Mouse (Mus musculus) heart, postnatal 0 days (tissue): ENCODE measurements around the gene Gipc1. TPM values are rescaled to one million over a fixed set of nuclear protein-coding genes. Genes with fewer than 3 reads are reported as not detected.

ENCODE experiments used
- ATAC-seq: fragments of 200-750 bp; cut with Nextera tagmentation; 2 replicates; pipeline ENCODE4 v1.8.0; 2017; ENCODE audit warnings: low read depth, moderate number of reproducible peaks, moderate library complexity; ENCODE audit not compliant: insufficient read depth
- DNase-seq: peaks from one replicate; pipeline ENCODE4 v3.0.0-alpha.2; 2016; ENCODE audit warnings: low spot score
- H3K27ac ChIP-seq: fragments of 300-500 bp; sonication (generic); 2 replicates; pipeline ENCODE4 v1.5.1; 2014; ENCODE audit warnings: low read depth, mild to moderate bottlenecking
- H3K27me3 ChIP-seq: fragments of 300-500 bp; sonication (generic); 2 replicates; pipeline ENCODE4 v1.6.1; 2014; ENCODE audit warnings: low read length, mixed read lengths; ENCODE audit not compliant: control insufficient read depth, insufficient read depth
- H3K36me3 ChIP-seq: fragments of 300-500 bp; sonication (generic); replicated peaks from 2 replicates; pipeline ENCODE4 v1.6.1; 2014; ENCODE audit warnings: low read length, mixed read lengths; ENCODE audit not compliant: control insufficient read depth, insufficient read depth
- H3K4me1 ChIP-seq: fragments of 300-500 bp; sonication (generic); 2 replicates; pipeline ENCODE4 v1.6.1; 2014; ENCODE audit warnings: antibody characterized with exemption; ENCODE audit not compliant: control insufficient read depth, insufficient read depth
- H3K4me2 ChIP-seq: fragments of 300-500 bp; sonication (generic); 2 replicates; pipeline ENCODE4 v1.6.1; 2014; ENCODE audit warnings: low read depth, mild to moderate bottlenecking, low read length, moderate library complexity
- H3K4me3 ChIP-seq: fragments of 300-500 bp; sonication (generic); 2 replicates; pipeline ENCODE4 v1.5.1; 2014; ENCODE audit warnings: low read depth, low read length
- H3K9ac ChIP-seq: fragments of 300-500 bp; sonication (generic); replicated peaks from 2 replicates; pipeline ENCODE4 v1.6.1; 2014; ENCODE audit warnings: low read depth, low read length, mixed read lengths
- H3K9me3 ChIP-seq: fragments of 300-500 bp; sonication (generic); replicated peaks from 2 replicates; pipeline ENCODE4 v1.6.1; 2016; ENCODE audit warnings: low read length; ENCODE audit not compliant: control insufficient read depth
- CTCF ChIP-seq: IDR thresholded peaks from 2 replicates; pipeline ENCODE4 v1.5.1; 2016; ENCODE audit warnings: antibody characterized with exemption, control low read depth, low read depth
- EP300 ChIP-seq: IDR thresholded peaks from 2 replicates; pipeline ENCODE4 v1.6.1; 2016; ENCODE audit warnings: antibody characterized with exemption, low read depth
- WGBS: fragments of 180-500 bp; shearing (Covaris S2); extraction: QIAGEN DNeasy Blood & Tissue Kit; methylation state at CpG from one replicate; pipeline ENCODE4 v1.1.7; 2014; 5-methylcytosine and 5-hydroxymethylcytosine counted together
- polyA plus RNA-seq: library from polyadenylated mRNA; unstranded; fragments of >200 nt; fragmentation: Nextera tagmentation; extraction: Ambion mirVana; gene quantifications from 2 replicates; pipeline ENCODE4 v1.2.1, GENCODE M21; 2015
- total RNA-seq: library from RNA; depleted of rRNA; stranded (reverse); fragments of >200 nt; gene quantifications from 2 replicates; pipeline ENCODE4 v1.2.3, GENCODE M21; 2014; ENCODE audit warnings: low replicate concordance; rRNA removed

Gene Gipc1
- total and polyA plus RNA-seq, 2 experiments from 2014 or later, result 82.6 to 101 TPM

DNA sequence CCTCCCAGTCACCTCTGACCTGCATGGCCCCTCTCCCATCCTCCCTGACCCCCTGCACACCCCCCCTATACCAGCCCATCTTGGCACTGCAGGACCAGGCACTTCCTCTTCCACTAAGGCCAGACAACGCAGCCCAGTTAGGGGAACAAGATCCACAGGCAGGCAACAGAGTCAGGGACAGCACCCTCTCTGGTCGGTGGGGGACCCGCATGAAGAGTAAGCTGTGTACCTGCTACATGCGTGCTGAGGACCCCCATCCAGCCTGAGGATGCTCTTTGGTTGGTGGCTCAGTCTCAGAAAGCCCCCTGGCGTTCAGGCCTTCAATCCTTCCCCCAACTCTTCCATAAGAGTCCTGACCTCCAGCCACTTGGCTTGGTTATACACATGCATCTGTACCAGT is 53.9 kb downstream of the Gipc1 start:
- TF ChIP-seq EP300, result no peak
- Histone ChIP-seq H3K4me2 (no peak overlapping the region), H3K4me1 (no peaks in the 10 kb centered on the region), H3K36me3 (no peaks in the 10 kb centered on the region), H3K27ac (no peak overlapping the region), H3K4me3 (no peak overlapping the region), H3K27me3 (no peaks in the 10 kb centered on the region), H3K9ac (no peak overlapping the region), H3K9me3 (no peaks in the 10 kb centered on the region)
- no peak for DNase-seq
- no peak for ATAC-seq
- WGBS, result 70% methylated on average over 5 of the region's 5 CpGs

DNA sequence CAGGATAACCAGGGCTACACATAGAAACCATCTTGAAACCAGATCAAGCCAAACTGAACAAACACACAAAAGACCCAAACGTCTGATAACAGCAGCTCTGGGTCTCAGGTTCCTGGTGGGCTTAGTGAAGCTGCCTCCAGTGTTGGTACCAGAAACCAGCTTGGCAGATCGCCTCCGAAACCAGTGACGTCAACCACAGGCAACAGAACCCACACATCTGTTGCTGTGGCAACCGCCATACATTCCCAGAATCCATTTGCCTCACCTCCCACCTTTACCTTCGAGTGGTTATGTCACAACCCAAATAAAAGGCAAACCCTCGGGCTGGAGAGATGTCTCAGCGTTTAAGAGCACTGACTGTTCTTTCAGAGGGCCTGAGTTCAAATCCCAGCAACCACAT is 55.1 kb downstream of the Gipc1 start:
- H3K27me3 ChIP-seq, result no peaks in the 10 kb centered on the region
- no peak overlapping the region for H3K4me3 ChIP-seq
- no peaks in the 10 kb centered on the region for H3K9me3 ChIP-seq
- no peak overlapping the region for H3K9ac ChIP-seq
- 71% methylated on average over 8 of the region's 8 CpGs for WGBS
- ATAC-seq (no peak), DNase-seq (no peak)
- H3K4me2 ChIP-seq, result no peak overlapping the region
- TF ChIP-seq CTCF, result no peak
- no peak for TF ChIP-seq EP300
- H3K4me1 ChIP-seq, result no peaks in the 10 kb centered on the region
- no peaks in the 10 kb centered on the region for H3K36me3 ChIP-seq
- no peak overlapping the region for H3K27ac ChIP-seq

Other genes with a start within 250 kb of the Gipc1 start
- gene Scoc, start 194.3 kb upstream of the Gipc1 start, total RNA-seq, result 18.3 and 39.8 TPM in 2 replicates
- gene Scoc, start 194.3 kb upstream of the Gipc1 start, polyA plus RNA-seq, result 65.8 and 78.6 TPM in 2 replicates
- gene Olfr370, start 116.9 kb upstream of the Gipc1 start, total RNA-seq, result not detected in 2 replicates
- gene Olfr370, start 116.9 kb upstream of the Gipc1 start, polyA plus RNA-seq, result not detected in 2 replicates
- 431 and 682 TPM in 2 replicates for gene Ndufb7, start 86.0 kb upstream of the Gipc1 start, total RNA-seq
- gene Ndufb7, start 86.0 kb upstream of the Gipc1 start, polyA plus RNA-seq, result 1,145 and 1,161 TPM in 2 replicates
- 253 and 327 TPM in 2 replicates for gene Tecr, start 44.7 kb upstream of the Gipc1 start, total RNA-seq
- 380 and 391 TPM in 2 replicates for gene Tecr, start 44.7 kb upstream of the Gipc1 start, polyA plus RNA-seq
- gene Dnajb1, start 44.5 kb upstream of the Gipc1 start, total RNA-seq, result 17.6 and 21.3 TPM in 2 replicates
- gene Dnajb1, start 44.5 kb upstream of the Gipc1 start, polyA plus RNA-seq, result 23.3 and 26.7 TPM in 2 replicates
- gene Ptger1, start 14.0 kb downstream of the Gipc1 start, total RNA-seq, result 0.15 TPM in 1 of 2 replicates, not detected in the other
- gene Ptger1, start 14.0 kb downstream of the Gipc1 start, polyA plus RNA-seq, result 0.20 and 0.32 TPM in 2 replicates
- gene Pkn1, start 46.5 kb downstream of the Gipc1 start, total RNA-seq, result 44.2 and 57.4 TPM in 2 replicates
- gene Pkn1, start 46.5 kb downstream of the Gipc1 start, polyA plus RNA-seq, result 13.0 and 14.2 TPM in 2 replicates
- 92.5 and 95.7 TPM in 2 replicates for gene Ddx39, start 62.5 kb downstream of the Gipc1 start, total RNA-seq
- gene Ddx39, start 62.5 kb downstream of the Gipc1 start, polyA plus RNA-seq, result 75.5 and 79.3 TPM in 2 replicates
- gene Adgre5, start 88.6 kb downstream of the Gipc1 start, total RNA-seq, result 46.4 and 51.2 TPM in 2 replicates
- 35.3 and 35.8 TPM in 2 replicates for gene Adgre5, start 88.6 kb downstream of the Gipc1 start, polyA plus RNA-seq
- 28.7 and 58.4 TPM in 2 replicates for gene Adgrl1, start 247.4 kb downstream of the Gipc1 start, total RNA-seq
- gene Adgrl1, start 247.4 kb downstream of the Gipc1 start, polyA plus RNA-seq, result 3.8 and 4.4 TPM in 2 replicates